Mouse (Mus musculus) B cell, adult 2 months (primary cell): ENCODE measurements at regions not wholly inside any gene's neighbourhood (a gene's known extent, or its start where the extent isn't known, plus 50 kb on each side); places are given as distances from the start of the nearest gene placed in this dataset.

ENCODE experiments used
- DNase-seq, 2 experiments: peaks; one replicate each; pipeline ENCODE4 v3.0.0; 2022

DNA sequence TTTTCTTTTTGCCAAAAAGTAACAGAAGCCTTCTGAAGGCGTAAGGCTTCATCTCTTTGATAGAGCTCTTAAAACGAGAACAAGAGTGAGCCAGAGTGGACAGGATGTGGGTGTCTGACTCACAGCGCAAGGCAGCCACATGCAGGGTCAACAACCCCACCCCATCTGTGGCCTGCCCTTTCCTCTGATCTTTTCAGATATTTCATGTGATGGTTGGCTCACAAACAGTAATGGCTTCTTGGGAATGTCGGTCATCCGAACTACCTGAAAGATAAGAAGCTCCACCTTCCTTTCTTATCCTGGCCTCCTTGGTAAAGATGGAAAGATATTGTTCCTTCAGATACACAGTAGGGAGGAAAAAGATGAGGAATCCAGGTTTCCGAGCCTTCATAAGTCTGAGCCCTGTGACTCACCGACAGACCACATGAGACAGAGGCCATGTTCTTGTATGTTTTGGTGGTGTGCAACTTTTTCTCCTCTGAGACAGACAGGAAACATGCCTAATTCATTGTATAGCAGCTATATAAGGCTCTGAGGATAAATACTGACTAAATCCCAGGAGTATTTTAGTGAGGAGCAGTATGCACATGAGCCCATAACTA, 254.9 kb downstream of the Btg1 start:
- DNase-seq: peak; percentile 5 to 21

DNA sequence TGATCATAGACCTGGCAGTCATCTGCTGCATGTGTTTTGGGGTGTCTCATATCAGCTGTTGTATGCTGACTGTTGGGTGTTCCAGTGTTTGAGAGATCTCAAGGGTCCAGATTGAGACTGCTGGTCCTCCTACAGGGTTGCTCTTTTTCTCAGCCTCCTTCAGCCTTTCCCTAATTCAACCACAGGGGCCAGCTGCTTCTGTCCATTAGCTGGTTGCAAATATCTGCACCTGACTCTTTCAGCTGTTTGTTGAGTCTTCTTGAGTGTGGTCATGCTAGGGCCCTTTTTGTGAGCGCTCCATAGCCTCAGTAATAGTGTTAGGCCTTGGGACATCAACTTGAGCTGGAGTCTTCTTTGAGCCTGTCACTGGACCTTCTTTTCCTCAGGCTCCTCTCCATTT, 257.8 kb downstream of the Btg1 start:
- DNase-seq: no peak

DNA sequence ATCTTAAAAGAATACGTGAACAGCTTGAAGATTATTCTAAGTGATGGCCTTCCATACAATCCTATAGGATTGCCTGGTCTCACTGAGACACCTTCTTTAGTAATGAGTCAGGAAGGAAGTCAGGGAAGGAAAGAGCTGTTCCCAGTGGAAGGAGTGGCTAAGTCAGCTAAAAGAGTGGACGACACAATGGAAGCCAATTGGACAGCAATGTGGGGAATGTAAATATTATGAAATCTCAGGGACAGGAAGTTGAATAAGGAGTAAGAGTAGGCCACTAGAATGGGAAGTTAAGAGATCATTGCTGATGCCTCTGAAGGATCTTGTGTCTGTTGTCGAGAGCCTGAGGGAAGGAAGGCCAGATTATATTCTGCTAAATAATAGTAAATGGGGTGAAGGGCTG, 258.9 kb downstream of the Btg1 start:
- DNase-seq: no peak

DNA sequence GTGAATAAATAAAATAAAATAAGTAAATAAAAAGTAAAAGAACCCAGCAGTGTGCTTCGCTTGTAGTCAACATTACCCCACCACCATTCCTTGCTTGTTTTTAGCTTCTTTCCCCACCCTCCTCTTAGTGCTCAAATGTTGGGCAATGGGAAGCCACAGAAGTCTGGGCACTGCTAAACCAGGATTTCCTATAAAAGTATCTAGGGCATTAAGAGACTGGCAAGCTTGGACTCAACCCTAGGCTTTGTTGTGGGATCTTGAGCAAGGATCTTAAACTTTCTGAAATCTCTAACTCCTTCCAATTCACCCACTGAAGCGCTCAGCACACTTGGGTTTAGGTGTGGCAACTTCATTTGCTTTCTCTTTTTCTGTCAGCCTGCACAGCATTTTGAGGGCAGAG, 262.6 kb downstream of the Btg1 start:
- no peak for DNase-seq

DNA sequence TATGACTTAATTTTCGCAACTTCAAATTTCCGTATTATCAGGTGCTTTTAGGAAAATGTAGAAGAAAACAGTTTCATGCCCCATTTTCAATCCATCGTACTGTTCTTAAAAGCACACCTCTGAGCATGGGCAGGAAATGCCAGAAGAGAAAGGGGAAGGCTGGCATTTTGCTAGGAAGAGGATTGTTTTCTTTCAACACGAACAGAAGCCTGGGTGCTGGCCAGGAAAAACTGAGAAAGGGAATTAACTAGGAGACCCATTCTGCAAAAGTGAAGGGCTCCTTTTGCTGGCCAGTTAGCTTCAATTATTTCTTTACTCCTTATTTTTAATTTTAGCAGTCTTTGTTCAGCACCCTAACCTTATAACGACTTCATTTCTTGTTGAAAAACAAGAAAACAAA, 264.0 kb downstream of the Btg1 start:
- DNase-seq: no peak

DNA sequence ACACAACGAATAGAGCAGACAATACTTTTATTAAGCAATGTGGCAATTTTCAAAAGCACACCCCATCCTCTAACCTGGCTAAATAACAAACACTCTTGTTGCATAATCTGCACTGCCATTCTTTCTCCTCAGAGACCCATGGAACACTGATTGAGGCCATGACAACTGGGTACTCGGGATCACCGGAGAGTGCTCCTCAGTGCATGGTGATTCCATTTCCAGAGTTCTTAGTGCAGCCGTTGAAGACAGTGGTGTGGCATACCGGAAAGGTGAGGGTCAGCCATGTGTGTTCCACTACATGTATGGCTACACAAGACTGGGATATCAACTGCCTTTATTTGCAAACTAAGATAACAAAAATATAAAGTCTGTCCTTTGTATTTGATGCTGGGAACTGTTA, 264.4 kb downstream of the Btg1 start:
- DNase-seq: no peak

DNA sequence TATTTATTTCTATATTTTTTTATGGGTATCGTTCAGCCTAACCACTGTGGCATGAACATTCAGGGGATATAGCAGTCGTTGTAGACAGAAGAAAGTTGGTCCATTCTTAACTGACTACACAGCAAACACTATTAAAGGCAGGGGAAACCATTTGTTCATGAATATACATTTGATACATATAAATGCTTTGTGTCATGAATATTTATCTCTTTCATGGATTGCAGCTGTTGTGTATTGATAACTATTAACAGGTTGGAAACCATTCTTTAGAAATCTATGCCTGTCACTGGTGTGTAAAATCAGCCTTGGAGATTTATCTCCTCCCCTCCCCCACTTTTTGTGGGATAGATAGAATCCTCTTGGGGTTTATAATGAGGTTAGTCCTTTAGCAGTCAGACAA, 264.9 kb downstream of the Btg1 start:
- DNase-seq: no peak

DNA sequence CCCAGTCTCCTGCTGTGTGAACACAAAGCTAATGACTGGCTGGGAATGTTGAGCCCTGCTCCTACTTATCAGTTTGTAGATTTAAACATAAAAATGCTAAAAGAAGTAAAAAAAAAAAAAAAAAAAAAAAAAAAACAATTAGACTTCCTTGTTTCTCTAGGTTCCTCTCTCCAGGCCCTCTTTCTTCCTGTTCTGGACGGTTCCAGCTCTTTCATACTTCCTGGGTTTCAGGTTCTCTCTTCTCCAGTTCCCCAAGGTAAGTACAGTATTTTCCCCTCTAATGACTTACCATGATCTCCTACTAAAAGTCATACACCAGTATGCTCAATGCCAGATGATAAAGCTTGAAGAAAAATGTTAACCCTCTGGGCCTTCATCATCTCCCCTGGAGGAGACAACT, 284.3 kb downstream of the Btg1 start:
- DNase-seq: no peak

DNA sequence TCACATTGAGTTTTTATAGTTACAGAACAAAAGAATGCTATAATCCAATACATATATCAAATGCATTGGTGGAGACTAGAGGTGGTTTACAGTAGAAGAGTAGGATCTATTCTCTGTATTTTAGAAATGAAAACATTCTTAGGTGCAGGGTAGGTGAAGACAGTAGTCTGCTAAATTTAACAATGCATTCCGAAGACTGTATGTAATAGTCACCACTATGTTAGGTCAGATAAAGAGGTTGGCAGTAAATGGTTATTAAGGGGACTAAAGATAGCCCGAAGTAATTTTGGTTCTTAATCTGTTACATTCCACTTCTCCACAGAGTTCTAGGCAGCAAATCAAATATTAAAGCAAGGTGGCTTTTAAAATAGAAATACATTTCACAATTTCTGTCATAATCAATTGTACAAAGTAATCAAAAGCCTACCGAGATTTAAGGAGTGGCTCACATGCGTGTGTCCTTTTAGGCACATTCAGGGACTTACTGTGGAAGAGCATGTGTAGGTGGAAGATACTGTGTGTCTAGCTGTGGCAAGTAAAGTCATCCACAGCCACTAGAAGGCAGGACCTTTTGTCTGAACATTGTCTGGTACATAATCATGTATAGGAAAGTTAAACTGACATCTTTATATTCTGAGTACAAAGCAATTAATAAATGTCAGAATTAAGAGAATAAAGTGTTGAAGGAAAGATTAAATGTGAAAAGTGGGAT, 288.4 kb downstream of the Btg1 start:
- DNase-seq: no peak

DNA sequence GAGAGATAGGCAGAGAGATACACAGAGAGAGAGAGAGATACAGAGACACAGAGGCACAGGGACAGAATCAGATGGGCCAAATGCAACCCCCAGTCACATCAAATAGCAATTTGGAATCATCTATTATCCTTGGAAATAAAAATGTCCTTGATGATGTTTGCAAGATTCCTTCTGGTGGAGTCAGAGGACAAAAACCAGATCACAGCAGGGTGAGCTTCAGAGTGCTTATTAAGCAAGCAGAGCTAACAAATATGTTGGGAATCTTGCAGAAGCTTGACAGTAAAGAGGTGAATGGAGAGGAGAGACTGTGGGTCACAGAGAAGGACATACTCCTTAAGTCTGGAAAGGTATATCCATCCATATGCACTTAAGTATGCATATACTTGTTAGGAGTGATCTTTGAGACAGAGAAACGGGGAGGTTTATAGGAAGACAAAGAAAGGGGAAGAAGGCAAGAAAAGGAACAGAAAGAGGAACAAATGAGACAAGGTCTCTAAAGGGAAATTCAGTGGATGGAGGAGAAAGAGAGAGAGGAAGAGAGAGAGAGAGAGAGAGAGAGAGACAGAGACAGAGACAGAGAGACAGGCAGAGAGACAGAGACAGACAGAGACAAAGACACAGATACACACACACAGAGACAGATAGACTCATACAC, 293.0 kb downstream of the Btg1 start:
- no peak for DNase-seq

DNA sequence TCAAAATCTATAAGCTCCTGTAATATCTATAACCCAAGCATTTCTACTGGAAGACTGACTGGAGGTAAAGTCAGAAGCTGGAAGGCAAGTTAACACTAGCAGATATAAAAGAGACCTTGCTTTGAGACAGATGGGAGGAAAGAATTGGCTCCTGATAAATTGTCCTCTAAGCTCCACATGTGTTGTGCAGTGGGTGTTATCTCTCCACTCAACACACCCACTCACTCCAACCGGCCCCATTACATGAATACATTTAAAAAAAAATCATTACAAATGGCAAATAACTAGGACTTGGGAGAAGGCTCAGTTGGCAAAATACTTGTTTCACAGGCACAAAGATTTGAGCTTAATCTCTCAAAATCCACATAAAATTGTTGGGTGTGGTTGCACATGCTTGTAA, 304.4 kb downstream of the Btg1 start:
- no peak for DNase-seq

DNA sequence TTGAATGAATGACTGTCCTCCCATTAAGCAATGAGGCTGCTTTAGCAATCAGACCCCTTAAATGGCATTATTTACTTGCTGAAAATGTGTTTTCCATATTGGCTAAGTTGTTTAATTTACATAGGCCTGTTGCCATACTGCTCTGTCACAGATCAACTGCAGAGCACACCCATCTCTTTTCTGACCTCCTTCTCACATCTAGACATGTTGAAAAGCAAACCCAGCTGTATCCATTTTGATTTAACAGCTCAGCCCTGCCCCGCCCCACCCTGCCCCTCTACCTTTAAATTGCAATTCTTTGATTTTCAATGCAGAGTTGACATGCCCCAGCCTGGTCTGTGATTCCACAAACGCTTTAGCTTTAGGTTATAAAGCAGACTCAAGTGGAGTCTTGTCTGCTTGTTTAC, 307.5 kb downstream of the Btg1 start:
- DNase-seq: no peak

DNA sequence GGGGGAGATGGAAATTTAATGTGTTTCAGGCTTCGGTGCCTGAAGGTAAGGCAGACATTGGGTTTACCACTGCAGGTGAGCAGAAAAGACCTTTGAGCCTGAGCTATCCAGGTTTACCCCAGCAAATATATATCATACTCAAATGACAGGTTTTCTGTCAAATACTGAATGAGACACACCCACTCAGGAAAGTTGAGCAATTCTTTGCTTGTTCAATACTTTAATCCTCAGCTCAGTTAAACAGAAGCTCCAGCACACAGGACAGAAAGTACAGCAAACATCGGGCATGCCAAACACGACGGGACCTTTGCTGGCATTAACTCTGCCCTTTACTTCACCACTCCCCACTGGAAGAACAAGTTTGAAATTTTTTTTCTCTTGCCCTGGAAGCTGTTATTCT, 307.9 kb downstream of the Btg1 start:
- no peak for DNase-seq

DNA sequence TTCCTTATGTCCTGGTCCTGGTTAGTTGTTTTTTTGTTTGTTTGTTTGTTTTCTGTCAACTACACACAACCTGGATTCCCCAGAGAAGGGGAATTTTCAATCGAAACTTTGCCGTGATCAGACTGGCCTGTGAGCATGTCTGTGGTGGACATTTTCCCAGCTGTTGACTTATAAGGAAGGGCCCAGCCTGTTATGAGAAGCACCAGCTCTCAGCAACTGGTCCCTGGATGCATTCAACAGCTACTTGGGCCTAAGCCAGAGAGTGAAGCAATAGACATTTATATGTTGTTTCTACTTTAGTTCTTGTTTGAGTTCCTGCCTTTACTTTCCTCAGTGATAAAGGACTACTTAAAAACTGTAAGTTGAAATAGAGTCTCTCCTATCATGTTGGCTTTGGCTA, 309.0 kb downstream of the Btg1 start:
- no peak for DNase-seq

DNA sequence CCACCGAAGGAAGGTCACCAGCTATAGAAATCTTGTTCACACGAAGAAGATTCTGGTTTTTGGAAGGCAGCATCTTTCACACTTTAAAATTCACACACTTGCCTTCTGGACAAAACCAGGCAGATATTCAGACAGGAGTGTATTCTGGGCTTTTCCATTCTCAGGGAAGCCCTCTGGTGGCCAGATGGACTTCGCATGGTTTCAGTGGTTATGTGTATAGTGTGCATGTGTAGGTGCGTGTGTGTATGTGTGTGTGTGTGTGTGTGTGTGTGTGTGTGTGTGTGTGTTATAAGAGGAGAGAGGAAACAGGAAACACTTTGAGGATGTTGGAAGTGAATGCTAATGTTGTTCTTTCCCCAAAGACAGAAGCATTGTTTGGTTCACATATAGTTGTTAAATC, 317.9 kb downstream of the Btg1 start:
- DNase-seq: peak; percentile 43 to 54

DNA sequence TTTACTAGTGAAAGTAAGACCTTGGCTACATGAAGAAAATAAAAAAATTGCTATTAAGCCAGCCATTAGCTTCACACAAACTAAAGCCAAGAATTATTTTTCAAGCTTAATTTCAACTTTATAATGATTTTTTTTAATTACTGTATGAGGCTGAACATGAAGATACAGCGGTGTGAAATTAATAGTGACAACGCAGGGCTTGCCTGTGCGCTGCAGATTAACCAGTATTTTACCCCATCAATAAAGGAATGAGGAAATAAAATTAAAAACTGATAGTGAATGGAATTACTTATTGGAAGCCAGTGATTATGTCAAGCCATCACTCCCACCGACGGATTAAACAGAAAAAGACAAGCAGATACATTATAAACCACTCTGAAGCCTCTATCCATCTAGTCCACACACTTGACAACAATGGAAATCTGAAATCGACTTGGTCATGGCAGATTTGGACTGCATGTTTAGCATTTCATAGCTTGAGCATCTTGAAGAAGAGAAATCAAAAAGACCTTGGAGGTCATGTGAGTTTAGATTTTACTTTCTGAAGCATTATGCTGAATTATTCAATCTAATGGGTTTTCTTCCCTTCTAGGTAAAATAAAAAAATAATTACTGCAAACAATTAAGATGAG, 324.2 kb downstream of the Btg1 start:
- DNase-seq: no peak

DNA sequence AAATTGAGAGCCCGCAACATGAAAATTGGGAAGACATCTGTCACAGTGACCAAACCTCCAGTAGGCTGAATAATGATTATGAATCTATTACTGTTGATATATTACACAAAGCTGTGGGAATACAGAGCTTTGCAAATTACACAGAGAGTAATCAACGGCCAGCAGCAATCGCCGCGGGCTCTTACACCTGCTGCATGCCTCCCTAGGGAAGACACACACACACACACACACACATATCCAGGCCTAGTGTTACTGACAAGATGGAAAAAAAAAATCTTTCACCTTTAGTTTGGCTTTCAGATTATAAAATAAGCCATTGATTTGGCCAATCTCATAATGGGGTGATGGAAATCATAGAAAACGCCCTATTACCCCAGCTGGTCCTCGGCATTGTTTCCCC, 327.4 kb downstream of the Btg1 start:
- no peak for DNase-seq

DNA sequence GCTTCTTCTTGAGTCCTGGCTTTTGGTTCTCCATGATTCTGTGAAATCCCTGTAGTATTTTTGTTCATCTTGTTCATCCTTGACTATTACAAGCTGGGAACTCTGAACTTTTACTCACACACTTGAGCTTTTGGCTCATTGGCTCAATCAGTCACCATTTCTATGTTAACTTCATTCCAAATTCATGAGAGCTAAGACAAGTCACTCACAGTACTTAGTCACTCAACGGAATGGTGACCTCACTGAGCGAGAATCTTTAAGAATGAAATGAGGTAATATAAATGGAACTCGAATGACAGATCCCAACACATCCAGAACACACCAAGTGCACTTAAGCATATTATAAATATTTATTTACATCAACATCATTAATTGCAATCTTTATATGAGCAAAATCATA, 331.2 kb downstream of the Btg1 start:
- no peak for DNase-seq

DNA sequence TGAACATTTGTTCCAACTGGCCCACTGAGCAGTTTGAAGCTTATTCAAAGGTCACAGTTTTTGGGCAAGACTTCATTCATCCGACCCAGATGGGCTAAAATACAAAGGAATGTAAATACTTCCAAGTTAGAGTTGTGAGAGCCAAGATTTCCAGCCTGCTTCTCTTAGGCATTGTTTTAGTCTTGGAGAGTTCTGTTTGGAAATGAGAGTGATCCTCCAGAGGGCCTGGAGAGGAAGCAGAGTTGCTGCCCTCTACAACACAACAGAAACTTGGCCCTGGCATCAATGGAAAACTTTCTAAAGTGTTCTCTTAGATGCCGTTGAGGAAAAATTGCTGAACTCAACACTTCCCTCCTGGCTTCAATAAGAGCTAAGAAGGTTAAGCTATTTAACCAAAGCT, 332.1 kb downstream of the Btg1 start:
- no peak for DNase-seq

DNA sequence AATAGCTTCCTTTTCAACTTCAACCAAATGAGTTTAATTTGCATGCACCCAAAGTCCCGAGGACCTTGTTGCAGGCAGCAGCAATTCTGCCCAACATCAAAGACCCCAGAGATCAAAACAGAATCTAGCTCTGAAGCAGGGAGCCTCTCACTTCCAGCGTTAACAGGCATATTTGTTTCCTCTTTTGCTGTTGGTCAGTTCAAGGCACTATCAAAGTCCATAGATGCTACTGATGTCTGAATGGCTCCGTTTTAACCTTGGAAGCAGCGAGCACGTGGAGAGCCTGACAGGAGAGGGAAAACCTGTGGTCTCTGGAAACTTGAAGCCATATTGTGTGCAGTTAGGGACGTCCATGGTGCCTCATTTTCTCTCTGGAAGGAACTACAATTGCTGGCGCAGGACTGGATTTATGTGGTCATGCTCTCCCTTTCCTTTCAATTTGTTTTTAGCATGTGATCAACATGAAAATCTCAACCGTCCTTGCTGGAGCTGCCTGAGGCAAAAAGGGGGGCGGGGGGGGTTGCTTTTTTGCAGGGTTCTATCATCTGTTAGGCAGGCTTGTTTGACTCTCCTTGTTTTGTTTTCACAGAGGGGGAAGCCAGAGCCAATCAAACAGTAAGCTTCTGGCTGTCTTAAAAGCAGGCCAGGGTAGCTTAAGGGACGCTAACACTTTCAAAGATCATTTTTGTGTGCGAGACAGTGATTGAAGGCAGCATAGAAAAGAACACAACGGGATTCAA, 338.4 kb downstream of the Btg1 start:
- no peak for DNase-seq

DNA sequence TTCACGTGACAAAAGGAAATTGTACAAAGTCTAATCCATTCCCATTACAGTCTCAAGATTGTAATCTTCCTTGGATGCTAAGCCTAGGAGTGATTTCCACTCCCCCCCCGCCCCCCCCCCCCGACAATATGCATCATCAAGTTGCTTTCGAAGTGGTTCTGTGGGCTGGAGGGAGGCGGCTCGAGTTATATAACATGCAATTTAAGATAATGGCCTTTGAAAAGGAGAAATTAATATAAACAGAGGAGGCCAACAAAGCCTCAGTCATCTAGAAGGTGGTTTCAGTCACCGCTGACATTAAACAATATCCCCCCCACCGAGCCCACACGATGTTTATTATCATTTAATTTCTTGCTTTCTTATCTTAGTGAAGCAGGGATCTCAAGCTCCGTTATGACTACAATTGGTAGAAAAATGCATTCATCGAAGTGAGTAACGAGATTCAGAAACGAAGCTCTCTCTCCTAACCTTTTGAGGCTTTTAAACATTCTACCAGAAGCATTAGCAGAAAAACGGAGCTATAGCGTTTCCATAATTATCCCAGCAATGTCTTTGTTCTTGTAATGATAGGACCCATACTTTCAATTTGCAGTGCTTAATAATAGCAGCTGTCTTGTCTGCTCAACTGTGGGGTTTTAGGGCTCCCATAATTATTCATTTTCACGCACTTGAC, 339.1 kb downstream of the Btg1 start:
- DNase-seq: no peak

DNA sequence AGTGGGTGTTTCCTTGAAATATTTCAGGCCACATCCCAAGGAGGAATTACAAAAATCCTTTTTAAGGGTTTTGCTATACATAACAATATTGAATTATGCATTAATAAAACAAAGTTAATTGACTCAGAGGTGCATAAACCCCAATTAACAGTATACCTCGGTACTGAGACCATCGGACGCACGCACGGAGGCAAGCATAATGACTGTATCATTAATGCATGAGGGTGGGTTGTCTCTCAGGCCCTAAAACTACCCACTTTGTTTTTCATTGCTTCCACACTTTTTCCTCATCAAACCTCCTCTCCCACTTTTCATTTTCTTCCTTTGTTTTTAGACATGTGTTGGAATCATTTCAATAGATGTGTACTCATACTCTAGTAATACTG, 339.6 kb downstream of the Btg1 start:
- DNase-seq: no peak

DNA sequence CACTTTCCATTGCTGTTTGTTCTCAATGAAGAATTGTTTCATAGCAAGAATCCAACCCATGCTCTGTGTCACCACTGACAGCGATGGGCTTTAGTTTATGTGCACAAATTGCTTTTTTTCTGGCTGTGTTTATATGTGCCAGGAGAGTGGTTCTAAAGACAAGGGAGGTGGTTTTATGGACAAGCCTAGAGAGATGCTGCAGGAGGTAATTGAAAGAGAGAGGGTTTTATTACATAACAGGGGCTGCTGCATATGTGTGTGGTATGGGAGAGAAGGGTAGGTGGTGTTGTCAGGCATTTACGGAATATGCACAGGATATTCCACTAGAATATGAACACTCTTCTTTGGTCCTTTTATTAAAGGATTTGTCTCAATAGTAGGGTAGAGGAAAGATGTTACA, 340.2 kb downstream of the Btg1 start:
- no peak for DNase-seq
